Mouse (Mus musculus) heart, embryonic 10.5 days (tissue): ENCODE data around the gene Rfx1. TPM values are rescaled to one million over a fixed set of nuclear protein-coding genes. Genes with fewer than 3 reads are reported as not detected.

Experiments
- DNase-seq: peaks from one replicate; pipeline ENCODE4 v3.0.0-alpha.2; 2017; ENCODE audit warnings: low spot score
- H3K27ac ChIP-seq: fragments of 300-500 bp; sonication (generic); 2 replicates; pipeline ENCODE4 v1.5.1; 2016; ENCODE audit warnings: mild to moderate bottlenecking
- H3K27me3 ChIP-seq: fragments of 300-500 bp; sonication (generic); 2 replicates; pipeline ENCODE4 v1.6.1; 2016; ENCODE audit warnings: mild to moderate bottlenecking; ENCODE audit not compliant: poor library complexity, insufficient read depth, severe bottlenecking
- H3K36me3 ChIP-seq: fragments of 300-500 bp; sonication (generic); 2 replicates; pipeline ENCODE4 v1.6.1; 2016; ENCODE audit warnings: mild to moderate bottlenecking, moderate library complexity
- H3K4me1 ChIP-seq: fragments of 300-500 bp; sonication (generic); 2 replicates; pipeline ENCODE4 v1.6.1; 2016; ENCODE audit warnings: mild to moderate bottlenecking
- H3K4me3 ChIP-seq: fragments of 300-500 bp; sonication (generic); 2 replicates; pipeline ENCODE4 v1.5.1; 2016; ENCODE audit warnings: mild to moderate bottlenecking, moderate library complexity
- H3K9me3 ChIP-seq: fragments of 300-500 bp; sonication (generic); 2 replicates; pipeline ENCODE4 v1.6.1; 2016; ENCODE audit warnings: mild to moderate bottlenecking, moderate library complexity
- WGBS: fragments of 180-500 bp; shearing (Covaris S2); methylation state at CpG from one replicate; pipeline ENCODE4 v1.1.7; 2016; 5-methylcytosine and 5-hydroxymethylcytosine counted together
- polyA plus RNA-seq: library from polyadenylated mRNA; unstranded; fragments of >200 nt; fragmentation: Nextera tagmentation; extraction: Ambion mirVana; gene quantifications from 2 replicates; pipeline ENCODE4 v1.2.1, GENCODE M21; 2016

Gene Rfx1
- polyA plus RNA-seq, 1 experiment from 2014 or later: 7.3 TPM

GRCm38 (mm10) chr8:84042066-84042947 is 24.3 kb upstream of the Rfx1 start, which contains the start of gene Il27ra:
Il27ra (minus strand) TSS chr8:84042589.
- Histone ChIP-seq H3K9me3 (no peaks in the 10 kb centered on the region), H3K4me1 (peaks cover 25% of the 10 kb centered on the region), H3K4me3 (peak within 1 kb of the TSS; percentile 61), H3K27me3 (peaks cover 74% of the 10 kb centered on the region), H3K36me3 (no peaks in the 10 kb centered on the region), H3K27ac (peak within 1 kb of the TSS; percentile 50; the same call in 1 of the 2 replicates)
- WGBS: 2% methylated on average over 40 of the region's 40 CpGs
- peak; percentile 87 for DNase-seq

- peaks cover 72% of the 10 kb centered on the region for H3K27me3 ChIP-seq
- no peak overlapping the region for H3K27ac ChIP-seq
- no peaks in the 10 kb centered on the region for H3K36me3 ChIP-seq
- H3K4me3 ChIP-seq: peak overlapping the region; percentile 61
- peaks cover 25% of the 10 kb centered on the region for H3K4me1 ChIP-seq
- no peak for DNase-seq
- H3K9me3 ChIP-seq: no peaks in the 10 kb centered on the region
- 29% methylated on average over 12 of the region's 12 CpGs for WGBS
Measured at GRCm38 (mm10) chr8:84042948-84043342, 23.7 kb upstream of the Rfx1 start.

- Histone ChIP-seq H3K27me3 (peaks cover 68% of the 10 kb centered on the region), H3K9me3 (no peaks in the 10 kb centered on the region), H3K4me1 (peaks cover 25% of the 10 kb centered on the region), H3K36me3 (no peaks in the 10 kb centered on the region), H3K27ac (no peak overlapping the region), H3K4me3 (peak overlapping the region; percentile 49; the same call in 1 of the 2 replicates)
- WGBS: 0% methylated on average over 7 of the region's 7 CpGs
- DNase-seq: no peak
Measured at GRCm38 (mm10) chr8:84044103-84044502, 22.5 kb upstream of the Rfx1 start.

- no peak for DNase-seq
- Histone ChIP-seq H3K27ac (no peak within 1 kb of the TSS), H3K4me1 (peaks cover 22% of the 10 kb centered on the region), H3K9me3 (no peaks in the 10 kb centered on the region), H3K4me3 (peak within 1 kb of the TSS; percentile 49), H3K27me3 (peaks cover 62% of the 10 kb centered on the region), H3K36me3 (no peaks in the 10 kb centered on the region)
- 2% methylated on average over 9 of the region's 9 CpGs for WGBS
Measured at GRCm38 (mm10) chr8:84044900-84045299, 21.7 kb upstream of the Rfx1 start, which contains the start of gene Rln3. Rln3 (minus strand) TSS chr8:84045000.

- Histone ChIP-seq H3K27ac (no peak overlapping the region), H3K4me1 (peaks cover 27% of the 10 kb centered on the region), H3K9me3 (no peaks in the 10 kb centered on the region), H3K36me3 (no peaks in the 10 kb centered on the region), H3K27me3 (peaks cover 45% of the 10 kb centered on the region), H3K4me3 (no peak overlapping the region)
- WGBS: 79% methylated on average over 3 of the region's 3 CpGs
- DNase-seq: no peak
Measured at GRCm38 (mm10) chr8:84046505-84046904, 20.1 kb upstream of the Rfx1 start.

- no peak for DNase-seq
Measured at GRCm38 (mm10) chr8:84048171-84048570, 18.5 kb upstream of the Rfx1 start.

GRCm38 (mm10) chr8:84052746-84053145 is 13.9 kb upstream of the Rfx1 start:
- Histone ChIP-seq H3K27ac (no peak overlapping the region), H3K9me3 (no peaks in the 10 kb centered on the region), H3K4me1 (peaks cover 5% of the 10 kb centered on the region; the same call in 1 of the 2 replicates), H3K27me3 (0 out of 2 replicates have a peak, but pooled peaks cover 7% of the 10 kb centered on the region), H3K36me3 (no peaks in the 10 kb centered on the region), H3K4me3 (no peak overlapping the region)
- no peak for DNase-seq
- 64% methylated on average over 3 of the region's 3 CpGs for WGBS

More at GRCm38 (mm10) chr8:84048171-84048570, 18.5 kb upstream of the Rfx1 start:
- Histone ChIP-seq H3K27ac (no peak overlapping the region), H3K4me3 (no peak overlapping the region), H3K4me1 (peaks cover 15% of the 10 kb centered on the region), H3K9me3 (no peaks in the 10 kb centered on the region), H3K27me3 (peaks cover 29% of the 10 kb centered on the region), H3K36me3 (no peaks in the 10 kb centered on the region)
- 69% methylated on average over 5 of the region's 5 CpGs for WGBS

GRCm38 (mm10) chr8:84053229-84053628 is 13.4 kb upstream of the Rfx1 start:
- Histone ChIP-seq H3K27me3 (0 out of 2 replicates have a peak, but pooled peaks cover 10% of the 10 kb centered on the region), H3K36me3 (no peaks in the 10 kb centered on the region), H3K4me3 (no peak overlapping the region), H3K4me1 (peaks cover 5% of the 10 kb centered on the region; the same call in 1 of the 2 replicates), H3K27ac (no peak overlapping the region), H3K9me3 (no peaks in the 10 kb centered on the region)
- WGBS: 90% methylated on average over 5 of the region's 5 CpGs
- DNase-seq: no peak

GRCm38 (mm10) chr8:84057827-84058226 is 8.8 kb upstream of the Rfx1 start:
- WGBS: 76% methylated on average over 1 of the region's 1 CpGs
- H3K27me3 ChIP-seq: 0 out of 2 replicates have a peak, but pooled peaks cover 6% of the 10 kb centered on the region
- no peak for DNase-seq
- no peak overlapping the region for H3K4me3 ChIP-seq
- no peaks in the 10 kb centered on the region; the same call in 1 of the 2 replicates for H3K4me1 ChIP-seq
- no peak overlapping the region for H3K27ac ChIP-seq
- H3K36me3 ChIP-seq: no peaks in the 10 kb centered on the region
- H3K9me3 ChIP-seq: no peaks in the 10 kb centered on the region

GRCm38 (mm10) chr8:84059226-84059625 is 7.4 kb upstream of the Rfx1 start:
- H3K4me1 ChIP-seq: no peaks in the 10 kb centered on the region
- no peak for DNase-seq
- no peaks in the 10 kb centered on the region for H3K36me3 ChIP-seq
- no peak overlapping the region for H3K4me3 ChIP-seq
- no peaks in the 10 kb centered on the region for H3K9me3 ChIP-seq
- 81% methylated on average over 2 of the region's 2 CpGs for WGBS
- no peak overlapping the region for H3K27ac ChIP-seq
- H3K27me3 ChIP-seq: 0 out of 2 replicates have a peak, but pooled peaks cover 6% of the 10 kb centered on the region

GRCm38 (mm10) chr8:84060245-84060644 is 6.4 kb upstream of the Rfx1 start:
- DNase-seq: no peak
- no peaks in the 10 kb centered on the region for H3K9me3 ChIP-seq
- H3K4me1 ChIP-seq: no peaks in the 10 kb centered on the region
- no peak overlapping the region for H3K4me3 ChIP-seq
- H3K27me3 ChIP-seq: 0 out of 2 replicates have a peak, but pooled peaks cover 6% of the 10 kb centered on the region
- H3K27ac ChIP-seq: no peak overlapping the region
- H3K36me3 ChIP-seq: no peaks in the 10 kb centered on the region
- 82% methylated on average over 2 of the region's 2 CpGs for WGBS

GRCm38 (mm10) chr8:84063861-84064610 is 2.6 kb upstream of the Rfx1 start:
- H3K27ac ChIP-seq: no peak overlapping the region

More at GRCm38 (mm10) chr8:84063861-84064610, 2.6 kb upstream of the Rfx1 start:
- H3K27me3 ChIP-seq: no peaks in the 10 kb centered on the region
- H3K9me3 ChIP-seq: no peaks in the 10 kb centered on the region
- H3K36me3 ChIP-seq: no peaks in the 10 kb centered on the region
- H3K4me3 ChIP-seq: no peak overlapping the region
- DNase-seq: no peak
- H3K4me1 ChIP-seq: peaks cover 16% of the 10 kb centered on the region
- WGBS: 59% methylated on average over 8 of the region's 8 CpGs
